Mouse (Mus musculus) monocyte, adult 2 months (primary cell): ENCODE results near the gene Bcl11b.

Experiments
- DNase-seq, 2 experiments: peaks; one replicate each; pipeline ENCODE4 v3.0.0; 2022; ENCODE audit warnings: low spot score in 2 of 2, low read depth in 1 of 2

Bcl11b gene

DNA sequence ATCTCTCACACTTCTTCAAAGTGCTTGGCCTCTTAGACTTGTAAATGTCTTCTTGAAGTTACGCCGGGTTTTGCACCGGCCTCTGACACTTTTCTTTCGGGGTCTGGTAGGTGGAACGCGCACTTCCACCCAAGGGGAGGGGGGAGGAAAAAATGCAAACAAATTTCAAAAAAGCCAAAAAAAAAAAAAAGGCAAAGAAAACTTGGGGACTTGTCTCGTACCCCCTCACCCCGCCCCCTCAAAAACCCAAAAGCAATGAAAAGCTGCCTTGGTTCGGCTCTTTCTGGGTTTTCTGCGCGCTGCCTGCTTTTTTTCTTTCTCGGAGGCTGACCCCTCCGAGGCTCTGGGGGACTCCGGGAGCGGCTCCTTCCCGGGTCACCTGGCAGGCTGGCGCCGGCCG is at the start of gene Bcl11b:
TSS of gene Bcl11b (minus strand) at position 120 of the 400 bp plus-strand sequence.
- DNase-seq: no peak

- DNase-seq: no peak
Observed at GRCm38 (mm10) chr12:108050996-108051395, 47.6 kb upstream of the Bcl11b start.

DNA sequence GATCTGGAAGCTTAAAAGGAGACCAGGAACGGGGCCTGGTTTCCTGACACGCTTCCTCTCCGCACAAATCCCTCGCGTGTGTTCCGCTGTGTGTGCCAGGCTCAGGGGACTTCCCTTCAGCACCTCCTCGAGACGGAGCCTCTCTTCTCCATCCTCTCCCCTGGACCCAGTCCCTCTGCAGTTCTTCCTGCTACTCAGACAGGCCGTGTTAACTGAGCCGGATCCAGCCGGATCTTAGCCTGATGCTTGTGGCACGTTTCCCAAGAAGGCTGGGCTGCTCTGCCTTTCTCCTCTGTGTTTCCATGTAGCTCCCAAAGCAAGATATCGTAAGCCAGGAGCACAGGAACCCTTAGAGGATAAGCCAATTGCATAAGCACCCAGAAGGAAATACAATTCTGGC is 46.2 kb upstream of the Bcl11b start:
- DNase-seq: no peak

DNA sequence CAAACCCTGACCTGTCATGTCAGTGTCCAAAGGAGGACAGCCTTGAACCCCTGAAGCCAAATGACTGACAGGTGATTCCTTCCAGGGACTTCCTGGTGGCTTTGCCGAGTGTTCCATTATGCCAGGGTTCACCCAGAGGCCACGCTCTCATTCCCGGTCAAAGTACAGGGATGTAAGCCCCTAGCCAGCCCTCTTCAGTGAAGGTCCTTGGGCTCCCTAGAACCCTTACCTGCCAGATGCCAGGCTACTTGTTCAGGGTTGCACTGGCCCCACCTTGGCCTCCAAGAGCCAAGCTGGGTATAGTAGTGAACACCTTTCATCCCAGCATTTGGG is 38.8 kb upstream of the Bcl11b start:
- no peak for DNase-seq

- peak in 1 of 2 experiments; percentile 6 for DNase-seq
Observed at GRCm38 (mm10) chr12:108041571-108042238, 38.3 kb upstream of the Bcl11b start.

GRCm38 (mm10) chr12:108037446-108037845 is 34.0 kb upstream of the Bcl11b start:
- no peak for DNase-seq

DNA sequence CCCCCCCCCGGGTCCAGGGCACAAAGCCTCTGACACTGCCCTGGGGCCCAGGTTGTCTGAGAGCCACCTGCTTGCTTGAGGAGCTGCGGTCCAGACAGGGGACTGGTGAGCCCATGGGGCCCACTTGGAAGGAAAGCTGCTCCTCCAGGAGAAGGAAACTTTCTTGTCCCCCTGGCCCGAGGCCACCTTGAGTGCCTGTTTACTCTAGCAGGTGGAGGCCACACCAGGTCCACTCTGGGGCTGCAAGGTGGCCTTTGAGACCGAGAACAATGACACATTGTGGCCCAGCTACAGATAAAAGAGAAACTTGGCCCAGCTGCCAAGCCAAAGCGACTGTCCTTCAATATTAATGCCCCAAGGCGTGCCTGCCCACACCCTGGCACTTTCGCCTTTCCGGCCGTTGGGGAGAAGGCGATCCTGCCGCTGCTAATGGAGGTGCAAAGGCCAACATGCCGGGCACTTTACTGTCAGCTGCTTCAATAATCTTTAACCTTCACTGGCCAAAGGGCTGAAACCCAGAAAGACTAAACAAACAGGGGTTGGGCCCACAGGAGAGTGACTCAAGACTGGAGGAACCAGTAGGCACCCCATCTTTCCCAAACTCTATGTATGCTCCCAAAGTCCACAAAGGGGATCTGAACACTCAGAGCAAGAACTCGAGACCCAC is 32.1 kb upstream of the Bcl11b start:
- no peak for DNase-seq

- no peak for DNase-seq
Observed at GRCm38 (mm10) chr12:108022835-108023615, 19.6 kb upstream of the Bcl11b start.

- no peak for DNase-seq
Observed at GRCm38 (mm10) chr12:108012003-108012402, 8.6 kb upstream of the Bcl11b start.

DNA sequence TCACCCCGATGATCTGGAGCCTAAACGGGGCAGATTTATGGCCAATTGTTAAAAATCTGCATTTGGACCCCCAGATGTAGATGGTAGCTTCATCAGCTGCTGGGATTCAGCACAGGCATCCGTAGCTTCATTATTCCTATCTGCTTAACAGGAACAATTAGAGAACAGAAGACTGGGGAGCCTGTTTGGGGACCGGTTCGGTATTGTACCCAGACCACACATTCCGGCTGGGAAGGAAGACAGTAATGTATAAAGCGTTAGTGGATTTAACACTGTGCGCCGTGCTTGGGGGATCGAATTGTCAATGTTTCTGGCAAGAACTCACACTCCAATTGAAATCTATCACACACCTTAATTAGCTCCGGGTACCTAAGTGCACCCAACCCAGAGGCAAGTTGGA is 6.9 kb upstream of the Bcl11b start:
- DNase-seq: no peak

GRCm38 (mm10) chr12:108009156-108009555 is 5.8 kb upstream of the Bcl11b start:
- no peak for DNase-seq

GRCm38 (mm10) chr12:108005816-108006626 is 2.6 kb upstream of the Bcl11b start:
- no peak for DNase-seq

DNA sequence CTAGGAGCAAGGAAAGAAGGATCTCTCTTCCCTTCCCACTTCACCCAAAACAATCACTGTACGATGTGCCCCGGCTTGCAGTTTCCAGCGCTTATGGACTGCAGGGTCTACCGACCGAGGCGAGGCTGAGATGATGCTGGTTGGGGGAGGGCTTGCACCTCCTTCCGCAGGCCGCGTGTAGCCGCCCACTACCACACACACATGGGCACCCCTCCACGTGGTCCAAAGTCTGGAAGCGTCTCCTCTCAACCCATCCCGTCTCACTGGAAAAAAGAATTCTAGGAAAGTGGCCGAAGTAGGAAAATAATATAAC is 2.0 kb upstream of the Bcl11b start:
- no peak for DNase-seq

GRCm38 (mm10) chr12:108004701-108005487 is 1.5 kb upstream of the Bcl11b start:
- DNase-seq: no peak

GRCm38 (mm10) chr12:108003928-108004327 is 526 bp upstream of the Bcl11b start:
- no peak for DNase-seq

GRCm38 (mm10) chr12:108002436-108003189 is 789 bp downstream of the Bcl11b start:
- DNase-seq: no peak

- no peak for DNase-seq
Observed at GRCm38 (mm10) chr12:108001652-108002340, 1.6 kb downstream of the Bcl11b start.

- DNase-seq: no peak
Observed at GRCm38 (mm10) chr12:108000715-108001080, 2.7 kb downstream of the Bcl11b start.
